Mouse (Mus musculus) frontal cortex, adult (tissue): ENCODE measurements around the gene 9130213A22Rik.
A peak's percentile ranks its signal among the peaks of the same experiment; 100 is the strongest.

ENCODE experiments used
- ATAC-seq: cut with Nextera tagmentation; 2 replicates; pipeline ENCODE4 v1.9.2; 2017; ENCODE audit warnings: mild to moderate bottlenecking, moderate library complexity, mixed read lengths; ENCODE audit not compliant: low TSS enrichment

9130213A22Rik gene

DNA sequence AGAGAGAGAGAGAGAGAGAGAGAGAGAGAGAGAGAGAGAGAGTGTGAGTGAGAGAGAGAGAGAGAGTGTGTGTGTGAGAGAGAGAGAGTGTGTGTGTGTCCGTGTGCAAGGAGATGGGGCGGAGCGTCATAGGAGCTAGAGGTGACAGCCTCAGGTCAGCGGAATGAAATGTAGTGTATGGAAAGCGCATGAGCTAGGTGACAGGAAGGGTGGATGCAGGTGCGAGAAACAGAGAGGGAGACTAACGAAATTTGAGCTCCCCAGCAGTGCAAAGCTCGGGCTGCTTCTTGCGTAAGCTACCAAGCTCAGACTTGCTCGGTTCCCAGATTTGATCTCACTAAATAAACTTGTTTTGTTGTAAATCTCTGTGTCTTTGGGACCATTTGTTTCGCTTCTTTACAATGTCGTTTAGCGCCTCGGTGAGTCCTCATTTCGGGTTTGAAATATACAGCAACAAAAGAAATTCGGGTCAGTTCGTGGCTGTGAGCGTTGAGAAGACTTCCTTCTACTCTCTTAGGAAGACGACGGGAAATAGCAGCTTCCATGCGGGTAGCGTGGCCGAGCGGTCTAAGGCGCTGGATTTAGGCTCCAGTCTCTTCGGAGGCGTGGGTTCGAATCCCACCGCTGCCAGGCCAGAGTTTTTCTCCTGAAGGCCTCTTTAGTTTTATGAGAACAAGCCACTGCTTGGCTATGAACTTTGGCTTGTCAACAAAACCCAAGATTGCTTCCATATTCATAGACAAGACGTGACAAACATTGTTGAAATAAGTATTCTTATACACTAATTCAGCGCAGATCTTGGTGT is 1.5 kb upstream of the 9130213A22Rik start:
- peak; percentile 28; the same call in 1 of the 2 replicates for ATAC-seq

DNA sequence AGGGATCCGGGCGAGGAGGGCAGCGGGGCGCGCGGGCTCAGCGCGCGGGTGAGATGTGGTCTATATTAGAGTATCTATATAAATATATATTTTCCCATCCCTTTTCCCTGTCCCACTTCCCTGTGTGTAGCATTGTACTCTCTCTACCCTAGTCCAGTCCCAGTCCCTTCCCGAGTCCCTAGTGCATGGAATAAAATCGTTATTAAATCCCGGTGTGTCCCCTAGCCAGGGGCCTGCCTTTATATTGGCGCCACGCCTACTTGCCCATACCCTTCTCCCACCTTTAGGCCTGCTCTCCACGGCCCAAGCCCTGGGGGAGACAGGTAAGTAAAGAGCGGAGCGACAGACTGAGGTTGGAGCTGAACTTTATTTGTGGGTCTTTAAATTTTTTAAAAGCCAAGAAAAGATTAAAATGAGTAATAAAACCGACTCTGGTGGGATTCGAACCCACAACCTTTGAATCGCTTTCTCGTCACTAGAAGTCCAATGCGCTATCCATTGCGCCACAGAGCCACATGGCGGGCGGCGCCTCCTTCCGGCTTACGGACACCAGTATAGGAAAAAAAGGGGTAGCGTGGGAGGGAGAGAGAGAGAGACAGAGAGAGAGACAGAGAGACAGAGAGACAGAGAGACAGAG is 785 bp upstream of the 9130213A22Rik start:
- no peak for ATAC-seq

DNA sequence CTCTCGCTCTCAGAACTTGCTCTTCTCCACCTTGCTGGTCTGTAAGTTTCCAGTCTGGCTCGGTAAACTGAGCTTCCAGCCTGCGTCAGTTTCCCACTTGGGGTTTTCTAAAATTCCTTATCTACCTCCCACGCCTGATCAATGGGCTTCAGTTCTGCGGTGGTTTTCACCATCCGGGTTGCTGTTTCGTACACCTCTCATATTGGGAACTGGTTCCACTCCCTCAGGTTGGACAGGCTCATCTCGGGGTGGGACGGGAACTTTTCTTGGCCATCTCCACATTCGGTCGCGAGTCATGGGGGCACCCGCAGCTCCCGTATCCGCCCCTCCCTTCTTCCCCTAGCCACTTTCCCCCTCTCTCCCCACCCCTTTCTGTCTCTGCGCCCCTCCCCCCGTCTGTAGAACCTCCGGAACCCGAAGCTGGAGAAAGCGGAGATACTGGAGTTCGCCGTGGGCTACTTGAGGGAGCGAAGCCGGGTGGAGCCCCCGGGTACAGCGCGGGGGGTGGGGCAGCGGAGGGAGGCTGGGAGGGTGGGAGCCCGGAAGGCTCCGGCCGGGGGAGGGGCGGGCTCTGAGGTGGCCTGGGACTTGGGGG is 551 bp downstream of the 9130213A22Rik start:
- no peak for ATAC-seq

DNA sequence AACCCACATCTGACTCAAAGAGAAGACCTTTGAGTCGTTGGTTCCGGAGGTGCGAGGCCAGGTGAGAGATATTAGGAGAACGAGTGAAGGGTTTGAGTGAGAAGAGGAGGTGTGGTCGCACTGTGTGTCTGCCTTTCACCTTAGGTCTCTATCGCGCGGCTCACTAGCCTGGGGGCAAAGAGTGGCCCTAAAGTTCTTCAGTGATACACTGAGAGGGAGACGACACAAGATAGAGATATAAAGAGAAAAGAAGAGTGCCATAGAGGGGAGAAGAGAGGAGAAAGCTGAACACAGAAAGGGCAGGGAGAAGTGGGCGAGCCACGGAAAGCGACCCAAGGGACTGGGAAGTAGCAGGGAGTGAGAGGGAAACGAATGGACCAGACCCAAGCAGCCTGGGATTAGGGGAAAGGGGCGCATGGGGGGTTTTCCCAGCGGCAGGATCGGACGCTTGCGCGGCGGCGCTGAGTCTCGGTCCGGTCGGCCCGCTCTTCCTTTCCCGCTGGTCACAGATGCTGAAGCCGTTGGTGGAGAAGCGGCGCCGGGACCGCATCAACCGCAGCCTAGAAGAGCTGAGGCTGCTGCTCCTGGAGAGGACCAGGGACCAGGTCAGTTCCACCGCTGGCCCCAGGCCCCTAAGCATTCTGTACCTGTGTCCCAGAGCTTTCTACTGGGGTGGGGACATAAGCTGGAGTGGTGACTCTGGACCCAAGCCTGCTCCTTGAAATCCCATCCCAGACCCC is 1.2 kb downstream of the 9130213A22Rik start:
- ATAC-seq = no peak

DNA sequence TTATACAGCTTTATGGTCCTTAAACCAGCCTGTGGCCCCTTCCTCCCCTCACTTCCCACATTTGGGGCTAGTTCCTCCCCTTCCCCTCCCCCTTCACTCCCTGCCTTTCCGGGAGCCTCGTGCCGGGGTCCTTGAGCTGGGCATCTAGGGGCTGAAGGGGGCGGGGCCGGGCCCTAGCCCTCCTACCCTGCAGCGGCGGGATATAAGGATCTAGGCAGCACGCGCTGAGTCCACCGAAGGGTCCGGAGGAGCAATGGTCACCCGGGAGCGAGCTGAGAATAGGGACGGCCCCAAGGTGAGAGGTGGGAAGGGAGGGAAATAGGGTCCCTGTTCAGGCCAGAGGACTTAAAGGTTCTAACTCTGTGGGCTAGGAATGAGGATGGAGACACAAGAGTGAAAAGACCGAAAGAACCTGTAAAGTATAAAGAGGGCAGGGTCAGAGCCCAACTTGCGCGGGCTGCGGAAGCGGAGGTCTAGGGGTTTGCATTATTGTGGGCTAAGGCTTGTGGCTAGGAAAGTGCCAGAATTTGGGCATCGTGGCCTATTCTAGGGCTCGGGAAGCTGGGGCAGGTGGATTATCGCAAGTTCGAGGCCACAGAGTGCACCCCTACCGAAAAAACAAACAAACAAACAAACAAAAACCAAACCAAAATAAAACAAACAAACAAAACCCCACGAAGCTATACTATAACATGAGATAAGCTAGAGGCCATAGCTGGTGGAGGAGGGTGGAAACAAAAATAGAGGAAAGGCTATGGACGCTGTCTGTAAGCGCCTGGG is 2.0 kb downstream of the 9130213A22Rik start, which contains the start of gene Hes7:
Gene Hes7, plus strand, starts transcription at position 184 of the 780 bp plus-strand sequence.
- no peak for ATAC-seq

DNA sequence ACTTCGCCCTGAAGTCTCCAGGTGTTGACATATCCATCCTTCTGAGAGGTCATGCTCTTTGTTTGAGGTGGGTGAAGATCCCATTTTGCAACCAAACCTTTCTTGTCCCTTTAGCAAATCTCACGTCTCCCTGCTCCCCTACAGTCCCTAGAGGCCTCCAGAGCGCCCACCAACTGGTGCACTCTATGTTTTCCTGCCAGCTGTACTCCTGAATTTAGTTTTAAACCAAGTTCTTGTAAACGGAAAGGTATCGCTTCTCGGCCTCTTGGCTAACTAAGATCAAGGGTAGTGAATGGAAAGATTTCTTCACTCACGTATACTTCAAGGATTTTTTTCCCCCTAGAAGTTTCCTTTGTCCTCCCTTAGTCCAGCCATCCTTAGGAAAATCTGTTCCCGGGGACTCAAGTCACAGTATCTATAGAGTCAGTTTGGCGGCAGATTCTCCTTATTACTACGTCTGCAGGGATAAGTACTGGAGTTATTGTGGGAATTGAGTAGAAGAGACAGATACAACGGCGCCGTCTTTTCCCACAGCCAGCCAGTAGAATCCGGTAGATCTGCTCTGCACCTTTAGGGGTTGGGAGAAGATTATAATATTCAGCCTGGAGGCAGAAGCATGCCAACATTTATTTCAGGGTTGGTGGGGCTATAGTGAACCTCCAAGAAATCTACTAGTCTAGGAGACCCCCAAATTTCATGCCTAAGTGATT is 2.8 kb downstream of the 9130213A22Rik start:
- no peak for ATAC-seq

DNA sequence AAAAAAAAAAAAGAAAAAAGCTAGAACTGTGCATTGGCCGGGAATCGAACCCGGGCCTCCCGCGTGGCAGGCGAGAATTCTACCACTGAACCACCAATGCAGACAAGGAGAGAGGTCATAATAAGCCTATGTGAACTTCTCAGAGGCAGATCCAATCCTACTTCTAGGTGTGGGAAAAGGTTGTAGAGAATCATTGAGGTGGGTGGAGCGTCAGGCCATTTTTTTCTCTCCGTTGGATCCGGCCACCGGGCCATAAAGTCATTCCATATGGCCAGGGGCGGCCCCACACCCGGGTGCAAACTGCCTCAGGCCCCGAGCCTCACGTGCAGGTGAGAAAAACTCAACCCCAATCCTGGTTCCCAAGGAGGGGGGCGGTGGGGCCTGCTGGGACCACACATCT is 3.6 kb downstream of the 9130213A22Rik start:
- ATAC-seq = no peak

DNA sequence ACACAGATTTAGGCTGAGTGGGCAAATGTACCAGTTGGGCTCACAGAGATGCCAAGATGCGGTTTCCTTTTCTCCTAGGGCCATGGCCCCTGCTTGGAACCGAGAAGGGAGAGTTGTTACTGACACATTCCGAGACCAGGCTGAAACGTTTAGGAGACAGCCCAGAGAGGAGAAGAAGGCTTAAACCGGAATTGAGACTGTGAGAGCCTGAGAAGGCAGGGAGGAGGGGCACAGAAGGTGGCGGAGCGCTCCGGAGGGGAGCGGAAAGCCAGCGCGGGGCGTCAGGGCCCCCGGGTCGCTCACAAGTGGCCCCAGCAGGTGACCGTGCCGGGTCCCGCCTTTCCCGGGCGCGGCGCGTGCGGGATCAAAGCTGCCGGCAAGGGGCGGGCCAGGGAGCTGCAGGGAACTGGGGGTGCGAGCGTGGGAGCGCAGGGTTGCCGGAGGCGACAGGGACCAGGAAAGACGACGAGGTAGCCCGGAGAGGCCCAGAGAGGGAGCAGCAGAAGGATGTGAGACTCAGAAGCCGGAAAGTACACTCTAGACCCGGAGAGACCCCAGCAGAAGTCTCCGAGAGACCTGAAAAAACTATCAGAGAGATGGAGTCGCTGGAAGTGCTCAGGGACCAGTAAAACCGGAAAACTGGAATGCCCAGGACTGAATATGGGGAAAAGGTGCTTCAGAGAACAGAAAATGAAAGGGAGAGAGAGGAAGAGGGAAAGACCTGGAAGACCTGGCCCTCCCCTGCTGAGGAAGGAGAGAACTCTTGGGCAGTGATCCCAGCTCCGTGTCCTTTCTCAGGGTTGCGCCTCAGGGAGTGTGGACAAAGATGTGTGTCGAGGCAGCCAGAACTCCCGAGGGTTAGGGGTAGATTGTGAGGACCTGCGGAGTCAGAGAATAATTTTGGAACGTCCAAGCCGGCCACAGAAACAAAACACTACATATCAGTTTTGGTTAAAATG is 4.4 kb downstream of the 9130213A22Rik start:
- peak; percentile 29 for ATAC-seq

DNA sequence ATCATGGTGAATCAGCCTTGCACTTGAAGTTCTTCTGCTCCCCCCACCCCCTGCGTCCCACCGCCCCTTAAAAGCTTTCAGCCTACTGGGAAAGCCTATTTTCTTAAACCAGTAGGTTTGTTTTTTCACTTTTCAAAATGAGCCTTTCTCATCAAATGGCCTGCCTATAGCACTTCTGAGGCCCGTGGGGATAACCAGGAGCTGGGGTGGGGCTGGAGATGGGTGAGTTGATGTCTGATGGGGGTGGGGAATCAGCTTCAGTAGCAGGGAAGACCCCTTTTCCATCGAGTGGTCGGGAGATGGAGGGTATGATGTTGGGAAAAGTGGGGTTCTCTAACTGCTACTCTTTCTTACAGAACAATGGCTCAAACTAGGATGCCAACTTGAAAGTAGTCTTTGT is 5.5 kb downstream of the 9130213A22Rik start:
- no peak for ATAC-seq

DNA sequence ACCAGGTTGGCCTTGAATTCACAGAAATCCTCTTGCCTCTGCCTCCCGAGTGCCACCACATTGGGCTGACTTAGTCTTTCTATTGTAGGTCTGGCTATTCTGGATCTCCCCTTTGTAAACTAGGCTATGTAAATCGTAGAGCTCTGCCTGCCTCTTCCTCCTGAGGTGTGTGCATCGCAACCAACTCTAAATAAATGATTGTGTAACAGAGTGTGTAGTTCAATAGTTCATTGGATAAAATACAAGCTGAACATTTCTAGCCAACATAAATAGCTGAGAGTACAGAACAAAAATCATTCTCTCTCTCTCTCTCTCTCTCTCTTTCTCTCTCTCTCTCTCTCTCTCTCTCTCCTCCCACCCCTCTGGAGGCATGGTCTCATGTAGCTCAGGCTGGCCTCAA is 7.8 kb downstream of the 9130213A22Rik start:
- no peak for ATAC-seq

DNA sequence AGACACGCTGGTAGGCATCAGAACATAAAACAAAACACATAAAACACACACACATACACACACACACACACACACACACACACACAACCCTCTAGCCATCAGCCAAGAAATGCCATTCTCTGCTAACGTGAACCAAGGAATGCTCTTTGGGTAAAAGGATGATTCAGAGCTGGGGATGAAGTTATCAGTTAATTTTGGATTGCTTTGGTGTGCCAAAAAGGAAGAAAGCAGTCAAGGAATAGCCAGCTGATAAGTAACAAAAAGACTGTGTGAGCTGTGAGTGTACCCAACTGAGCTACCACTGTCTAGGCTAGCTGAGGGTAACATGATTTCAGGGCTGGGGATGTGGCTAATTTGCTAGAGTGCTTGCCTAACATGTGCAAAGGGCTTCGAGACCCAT is 8.4 kb downstream of the 9130213A22Rik start:
- no peak for ATAC-seq

DNA sequence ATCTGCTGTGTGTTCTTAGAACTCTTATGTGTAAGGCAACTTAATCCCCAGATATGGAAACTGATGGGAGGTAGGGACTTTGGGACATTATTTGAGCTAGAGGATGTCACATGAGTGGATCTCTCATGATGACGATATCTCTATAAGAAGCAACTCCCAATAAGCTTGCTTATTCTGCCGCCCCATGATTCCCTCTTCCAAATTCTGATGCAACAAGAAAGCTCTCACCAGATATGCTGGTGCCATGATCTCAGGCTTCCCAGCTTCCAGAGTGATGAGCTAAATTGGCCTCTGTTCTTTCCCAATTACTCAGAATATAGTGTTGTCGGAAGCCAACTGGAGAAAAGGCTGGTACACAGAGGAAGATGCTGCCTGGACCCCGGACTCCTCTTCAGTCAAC is 10.5 kb downstream of the 9130213A22Rik start:
- peak; percentile 78 for ATAC-seq

DNA sequence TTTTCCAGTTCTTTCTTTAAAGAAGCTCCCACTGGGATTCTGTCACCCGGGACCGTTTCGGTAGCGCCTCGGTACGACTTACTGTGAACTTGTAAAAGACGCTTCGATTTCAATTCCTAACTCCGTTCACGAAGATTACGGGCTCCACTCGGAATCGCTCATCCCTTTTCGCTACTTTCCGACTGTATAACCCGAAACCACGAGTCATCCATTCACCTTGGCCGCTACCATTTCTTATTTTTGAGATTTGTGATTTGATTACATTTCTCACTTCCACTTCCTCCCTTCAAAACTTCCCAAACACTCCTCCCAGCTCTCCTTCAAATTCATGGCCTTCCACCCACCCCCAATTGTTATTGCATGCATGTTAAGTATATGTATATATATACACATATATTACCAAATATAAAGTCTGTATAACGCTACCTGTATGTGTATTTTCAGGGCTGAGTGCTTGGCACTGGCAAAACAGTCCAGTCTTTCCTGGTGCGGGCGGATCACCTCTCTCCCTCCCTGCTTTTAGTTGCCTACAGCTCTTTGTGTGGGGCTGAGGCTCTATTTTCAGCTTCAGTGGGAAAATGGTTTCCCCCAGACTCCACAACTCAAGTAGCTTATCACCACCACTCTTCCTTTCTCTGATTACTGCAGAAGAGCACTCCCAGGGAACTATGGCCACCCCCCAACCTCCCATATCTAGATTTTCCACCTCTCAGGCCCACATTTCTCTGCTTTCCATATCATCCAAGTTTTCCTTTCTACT is 11.2 kb downstream of the 9130213A22Rik start:
- ATAC-seq = no peak; the same call in 1 of the 2 replicates

DNA sequence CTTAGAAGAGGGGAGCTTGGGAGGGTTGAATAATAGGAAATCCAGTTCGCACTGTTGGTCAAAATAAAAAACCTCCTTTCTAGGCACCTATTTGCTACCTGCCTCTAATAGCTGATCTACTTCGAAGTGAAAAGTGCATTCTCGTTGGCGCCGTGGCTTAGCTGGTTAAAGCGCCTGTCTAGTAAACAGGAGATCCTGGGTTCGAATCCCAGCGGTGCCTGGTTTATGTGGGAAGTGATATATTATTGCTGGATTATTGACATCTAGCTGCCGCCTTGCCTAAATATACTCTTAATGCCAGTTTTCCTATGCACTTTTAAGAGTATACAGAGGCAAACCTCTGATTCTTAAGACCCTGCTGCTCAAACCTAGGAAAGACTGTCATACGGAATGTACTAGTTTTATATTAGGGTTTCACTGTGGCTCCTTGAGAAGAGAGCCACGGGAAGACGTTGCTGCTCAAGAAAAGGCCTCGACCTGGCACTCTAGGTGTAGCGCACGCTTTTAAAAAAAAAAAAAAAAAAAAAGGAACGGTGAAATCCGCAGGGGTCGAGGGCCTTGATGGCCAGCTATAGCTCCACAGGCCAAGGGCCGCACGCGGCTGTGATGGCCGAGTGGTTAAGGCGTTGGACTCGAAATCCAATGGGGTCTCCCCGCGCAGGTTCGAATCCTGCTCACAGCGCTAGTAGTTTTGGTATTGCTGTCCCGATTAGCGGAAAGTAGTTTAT is 11.9 kb downstream of the 9130213A22Rik start:
- ATAC-seq = 0 out of 2 replicates have a peak, but pooled peaks have one; percentile 4

DNA sequence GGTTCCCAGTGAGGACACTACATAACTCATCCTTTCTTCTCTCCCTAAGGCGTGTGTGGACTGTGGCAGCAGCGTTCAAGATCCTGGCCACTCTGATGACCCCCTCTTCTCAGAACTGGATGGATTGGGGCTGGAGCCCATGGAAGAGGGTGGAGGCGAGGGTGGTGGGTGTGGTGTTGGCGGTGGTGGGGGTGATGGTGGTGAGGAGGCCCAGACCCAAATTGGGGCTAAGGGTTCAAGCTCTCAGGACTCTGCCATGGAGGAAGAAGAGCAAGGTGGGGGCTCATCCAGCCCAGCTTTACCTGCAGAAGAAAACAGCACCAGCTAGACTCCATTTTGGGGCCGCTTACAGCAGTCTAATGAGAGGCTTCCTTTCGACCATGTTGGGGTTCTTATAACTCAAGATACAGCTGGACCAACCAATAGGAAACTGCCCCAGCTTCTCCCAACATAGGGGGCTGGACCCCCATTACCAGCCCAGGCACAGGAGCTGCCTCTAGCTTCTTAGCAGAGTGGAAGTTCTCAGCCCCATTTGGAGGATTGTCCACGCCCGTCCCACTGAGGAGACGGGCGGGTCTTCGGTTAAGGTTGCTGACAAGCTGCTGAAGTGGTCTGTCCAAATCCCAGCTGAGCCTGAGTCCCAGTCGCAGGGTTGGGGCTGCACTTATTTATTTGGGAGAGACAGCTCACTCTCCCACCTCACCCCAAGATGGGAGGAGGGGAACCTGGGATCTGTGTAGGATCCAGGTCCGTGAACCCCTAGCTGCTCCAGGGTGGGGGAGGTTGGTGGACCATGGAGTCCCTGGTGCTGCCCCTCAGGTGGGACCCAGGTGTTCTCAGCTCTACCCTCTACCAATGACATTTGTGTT is 13.1 kb downstream of the 9130213A22Rik start:
- no peak for ATAC-seq

DNA sequence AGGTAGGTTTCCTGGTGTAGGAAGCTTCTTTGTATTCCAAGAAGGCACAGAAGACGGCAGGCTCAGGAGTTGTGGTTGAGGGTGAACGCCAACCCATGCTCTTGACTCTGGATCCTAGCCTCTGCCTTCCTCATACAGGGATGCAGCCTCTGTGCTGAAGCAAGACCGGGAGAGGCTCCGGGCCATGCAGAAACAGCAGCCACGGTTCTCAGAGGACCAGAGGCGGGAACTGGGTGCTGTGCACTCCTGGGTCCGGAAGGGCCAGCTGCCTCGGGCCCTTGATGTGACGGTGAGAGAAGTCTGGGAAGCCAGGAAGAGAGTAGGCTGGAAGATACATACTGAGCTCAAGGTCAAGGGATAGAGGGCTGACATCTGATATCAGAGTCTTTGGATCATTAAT is 14.2 kb downstream of the 9130213A22Rik start:
- ATAC-seq = no peak

DNA sequence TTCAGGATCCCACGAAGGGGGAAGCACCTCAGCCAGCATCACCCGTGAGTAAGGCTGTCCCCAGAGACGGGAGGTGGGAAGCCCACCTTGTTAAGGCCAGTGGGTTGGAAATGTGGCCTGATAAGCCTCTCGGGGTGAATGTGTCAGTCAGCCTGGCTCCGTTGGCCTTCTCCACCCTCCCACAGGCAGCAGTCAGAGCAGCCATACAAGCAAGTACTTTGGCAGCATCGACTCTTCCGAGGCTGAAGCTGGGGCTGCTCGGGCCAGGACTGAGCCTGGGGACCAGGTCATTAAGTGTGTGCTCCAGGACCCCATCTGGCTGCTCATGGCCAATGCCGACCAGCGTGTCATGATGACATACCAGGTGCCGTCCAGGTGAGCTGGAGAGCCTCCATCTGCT is 14.7 kb downstream of the 9130213A22Rik start:
- no peak for ATAC-seq
